In the genomic region with DNA sequence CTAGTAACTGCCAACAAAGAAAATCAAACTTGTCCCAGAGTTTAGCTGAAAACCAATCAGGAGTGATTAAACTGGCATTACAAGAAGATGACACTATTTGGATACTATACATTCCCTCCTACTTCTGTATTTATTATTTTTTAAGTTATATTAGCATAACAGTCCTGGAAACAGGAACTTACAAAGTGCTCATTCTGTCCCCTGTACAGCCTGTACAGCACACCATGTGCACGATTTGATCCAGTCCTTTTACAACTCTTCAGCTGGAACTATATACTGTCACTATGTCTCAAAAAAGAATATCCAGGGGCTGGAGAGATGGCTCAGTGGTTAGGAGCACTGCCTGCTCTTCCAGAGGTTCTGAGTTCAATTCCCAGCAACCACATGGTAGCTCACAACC, we compare ENCODE assay signal across 28 mouse cellular contexts. TPM values are rescaled to one million over a fixed set of nuclear protein-coding genes. Genes with fewer than 3 reads are reported as not detected.
DNase-seq lines count a peak whose midpoint lies in the region; ATAC-seq and TF ChIP-seq lines count a peak whose summit lies in the region.
"Had no signal": no experiment of that assay in that cellular context is flagged by ENCODE, and none has a peak within 500 bp of the region (broad histone marks: within the 10 kb centered on the region; RNA-seq: fewer than 3 reads in every experiment).

No protein-coding gene starts in this region.

- TF ChIP-seq CTCF in liver, postnatal 0 days (IDR thresholded peaks at IDR 0.05; ENCODE audit: low read depth), result no peak
- no peak for TF ChIP-seq CTCF in MEL (IDR thresholded peaks at IDR 0.05 in 2 of 3, conservative IDR thresholded peaks at IDR 0.05 in 1 of 3; ENCODE audit: control insufficient read depth in 1 of 3, insufficient read depth in 1 of 3, low read depth in 2 of 3, low read length in 3 of 3, poor library complexity in 1 of 3, severe bottlenecking in 1 of 3)

- no peaks in the 10 kb centered on the region for H3K9me3 ChIP-seq in liver, postnatal 0 days (ENCODE audit: low read length)
- H3K9me3 ChIP-seq in liver, embryonic 11.5 days (ENCODE audit: control insufficient read depth, low read length), result no peaks in the 10 kb centered on the region
- H3K9me3 ChIP-seq in MEL (replicated peaks; ENCODE audit: insufficient read depth, low read length), result no peaks in the 10 kb centered on the region
- no peaks in the 10 kb centered on the region for H3K9me3 ChIP-seq in hindbrain, embryonic 10.5 days
- H3K9me3 ChIP-seq: embryonic facial prominence, embryonic 10.5 days; embryonic facial prominence, embryonic 13.5 days; forebrain, embryonic 12.5 days; forebrain, embryonic 15.5 days; heart, embryonic 10.5 days; heart, embryonic 13.5 days; hindbrain, embryonic 12.5 days; hindbrain, embryonic 15.5 days had no signal

- no peak overlapping the region for H3K27ac ChIP-seq in liver, postnatal 0 days (ENCODE audit: low read depth)
- no peak overlapping the region for H3K27ac ChIP-seq in liver, embryonic 11.5 days (ENCODE audit: low read depth, low read length)
- no peak overlapping the region for H3K27ac ChIP-seq in MEL (ENCODE audit: control insufficient read depth, low read depth, low read length)
- H3K27ac ChIP-seq in hindbrain, embryonic 10.5 days, result no peak overlapping the region
- H3K27ac ChIP-seq: embryonic facial prominence, embryonic 10.5 days; embryonic facial prominence, embryonic 13.5 days; forebrain, embryonic 12.5 days; forebrain, embryonic 15.5 days; heart, adult 2 months; heart, embryonic 10.5 days; heart, embryonic 13.5 days; hindbrain, embryonic 12.5 days; hindbrain, embryonic 15.5 days had no signal

- no peak for TF ChIP-seq POLR2A in MEL (IDR thresholded peaks at IDR 0.05; ENCODE audit: control insufficient read depth in 1 of 2, insufficient read depth in 1 of 2, low read depth in 1 of 2, low read length in 2 of 2, poor library complexity in 1 of 2)

- no peak overlapping the region for H3K4me2 ChIP-seq in liver, postnatal 0 days (ENCODE audit: low read depth, low read length)
- H3K4me2 ChIP-seq in liver, embryonic 11.5 days, result no peak overlapping the region
- H3K4me2 ChIP-seq: embryonic facial prominence, embryonic 13.5 days; forebrain, embryonic 12.5 days; forebrain, embryonic 15.5 days; heart, embryonic 13.5 days; hindbrain, embryonic 12.5 days; hindbrain, embryonic 15.5 days had no signal

- H3K9ac ChIP-seq in liver, postnatal 0 days (replicated peaks), result no peak overlapping the region
- no peak overlapping the region for H3K9ac ChIP-seq in liver, embryonic 11.5 days (ENCODE audit: low read depth, low read length)
- no peak overlapping the region for H3K9ac ChIP-seq in MEL (ENCODE audit: control insufficient read depth, low read depth, low read length, poor library complexity, severe bottlenecking)
- H3K9ac ChIP-seq: embryonic facial prominence, embryonic 13.5 days; forebrain, embryonic 12.5 days; forebrain, embryonic 15.5 days; heart, embryonic 13.5 days; hindbrain, embryonic 12.5 days; hindbrain, embryonic 15.5 days had no signal

- no peak for ATAC-seq in liver, postnatal 0 days
- ATAC-seq in liver, embryonic 11.5 days (replicated peaks; ENCODE audit: low FRiP score), result no peak
- ATAC-seq in megakaryocyte progenitor cell, adult 5-6 weeks (replicated peaks; ENCODE audit: poor library complexity), result 0 out of 2 replicates have a peak, but pooled peaks have one; percentile 29
- no peak for ATAC-seq in activated CD4-positive, CD25-positive, alpha-beta regulatory T cell, adult 4 months
- ATAC-seq: CD4-positive, CD25-positive, alpha-beta regulatory T cell, adult 4 months; forebrain, embryonic 15.5 days had no signal

- 38% methylated on average over 1 of the region's 1 CpGs for WGBS in liver, postnatal 0 days (ENCODE audit: insufficient replicate concordance)
- 66% methylated on average over 1 of the region's 1 CpGs for WGBS in liver, embryonic 11.5 days
- 84% methylated on average over 1 of the region's 1 CpGs for WGBS in hindbrain, embryonic 10.5 days

- H3K79me2 ChIP-seq in MEL (ENCODE audit: control insufficient read depth, insufficient read depth, low read length, poor library complexity), result peaks cover 60% of the 10 kb centered on the region

- no peak for TF ChIP-seq RAD21 in MEL (IDR thresholded peaks at IDR 0.05; ENCODE audit: low read depth, low read length)

- no peaks in the 10 kb centered on the region for H3K27me3 ChIP-seq in liver, postnatal 0 days (ENCODE audit: insufficient read depth, low read length)
- H3K27me3 ChIP-seq in liver, embryonic 11.5 days (replicated peaks; ENCODE audit: control insufficient read depth, insufficient read depth, low read length), result no peaks in the 10 kb centered on the region
- no peaks in the 10 kb centered on the region for H3K27me3 ChIP-seq in MEL (ENCODE audit: control insufficient read depth in 1 of 2, insufficient read depth in 2 of 2, low read length in 2 of 2)
- no peaks in the 10 kb centered on the region for H3K27me3 ChIP-seq in hindbrain, embryonic 10.5 days (ENCODE audit: insufficient read depth, poor library complexity, severe bottlenecking)
- H3K27me3 ChIP-seq: embryonic facial prominence, embryonic 13.5 days; forebrain, embryonic 12.5 days; forebrain, embryonic 15.5 days; heart, embryonic 13.5 days; hindbrain, embryonic 12.5 days; hindbrain, embryonic 15.5 days had no signal

- no peak for DNase-seq in liver, postnatal 0 days
- DNase-seq in liver, embryonic 11.5 days (ENCODE audit: low spot score), result no peak
- peak; percentile 37 for DNase-seq in MEL (ENCODE audit: low read depth, low spot score)
- no peak for DNase-seq in hindbrain, embryonic 10.5 days (ENCODE audit: low spot score)
- no peak for DNase-seq in spleen, postnatal 10 days (ENCODE audit: low spot score in 2 of 2)
- DNase-seq: adrenal gland, adult 8-10 months; adrenal gland, postnatal 25 days; cerebellum, adult 11-12 months; cerebellum, adult 8-10 months; cerebellum, postnatal 10 days; cerebellum, postnatal 36 days; embryo, embryonic 11 days; gastrocnemius, postnatal 36 days; heart, adult 2 months; heart, postnatal 14 days; heart, postnatal 4 days had no signal

- H3K4me3 ChIP-seq in liver, postnatal 0 days (ENCODE audit: low read depth, low read length), result no peak overlapping the region
- no peak overlapping the region for H3K4me3 ChIP-seq in liver, embryonic 11.5 days (ENCODE audit: low read depth, low read length)
- no peak overlapping the region for H3K4me3 ChIP-seq in MEL (ENCODE audit: control insufficient read depth in 1 of 2, insufficient read depth in 1 of 2, low read depth in 2 of 2, low read length in 2 of 2)
- H3K4me3 ChIP-seq in hindbrain, embryonic 10.5 days, result no peak overlapping the region
- H3K4me3 ChIP-seq: embryonic facial prominence, embryonic 10.5 days; embryonic facial prominence, embryonic 13.5 days; erythroblast, embryonic 14.5 days; forebrain, embryonic 12.5 days; forebrain, embryonic 15.5 days; heart, adult 2 months; heart, embryonic 10.5 days; heart, embryonic 13.5 days; hindbrain, embryonic 12.5 days; hindbrain, embryonic 15.5 days had no signal

- H3K36me3 ChIP-seq in liver, postnatal 0 days (replicated peaks; ENCODE audit: insufficient read depth, low read length), result 0 out of 2 replicates have a peak, but pooled peaks cover 4% of the 10 kb centered on the region
- H3K36me3 ChIP-seq in liver, embryonic 11.5 days (ENCODE audit: control insufficient read depth, insufficient read depth, low read length), result peaks cover 5% of the 10 kb centered on the region; the same call in 1 of the 2 replicates
- H3K36me3 ChIP-seq in MEL (ENCODE audit: control insufficient read depth in 1 of 2, insufficient read depth in 2 of 2, low read length in 2 of 2), result peaks cover 6 to 11% of the 10 kb centered on the region in 2 experiments
- peaks cover 24% of the 10 kb centered on the region for H3K36me3 ChIP-seq in hindbrain, embryonic 10.5 days

- peak; percentile 60; the same call in 1 of the 2 replicates for TF ChIP-seq EP300 in liver, postnatal 0 days (IDR thresholded peaks at IDR 0.05; ENCODE audit: low read depth)
- no peak for TF ChIP-seq EP300 in MEL (IDR thresholded peaks at IDR 0.05; ENCODE audit: low read depth in 1 of 2, low read length in 2 of 2)

- H3K4me1 ChIP-seq in liver, postnatal 0 days (ENCODE audit: insufficient read depth), result no peaks in the 10 kb centered on the region
- H3K4me1 ChIP-seq in liver, embryonic 11.5 days (replicated peaks; ENCODE audit: control insufficient read depth, insufficient read depth, low read length), result no peaks in the 10 kb centered on the region
- H3K4me1 ChIP-seq in MEL (ENCODE audit: control insufficient read depth in 1 of 2, insufficient read depth in 2 of 2, low read length in 2 of 2), result peaks cover 0 to 2% of the 10 kb centered on the region in 2 experiments; a peak in 1 of 4 replicates
- peaks cover 13% of the 10 kb centered on the region for H3K4me1 ChIP-seq in hindbrain, embryonic 10.5 days (replicated peaks)
- H3K4me1 ChIP-seq: heart, embryonic 10.5 days had no signal

TF ChIP-seq in MEL, 35 proteins besides CTCF, POLR2A, EP300 and RAD21 (continues in another document):
- no peak for TF ChIP-seq HCFC1 (IDR thresholded peaks at IDR 0.05; ENCODE audit: low read depth, low read length)
- TF ChIP-seq SIN3A (IDR thresholded peaks at IDR 0.05; ENCODE audit: low read length), result no peak
- no peak for TF ChIP-seq CHD1 (IDR thresholded peaks at IDR 0.05; ENCODE audit: low read depth, low read length)

RNA-seq across cellular contexts. Expression of gene Ncoa5, which starts 7.5 kb away (rescaled TPM):
- polyA plus RNA-seq in liver, postnatal 0 days (2015; fragmentation: Nextera tagmentation; extraction: Ambion mirVana), result 7.5 and 8.1 TPM in 2 replicates
- 45.0 and 45.9 TPM in 2 replicates for polyA plus RNA-seq in liver, embryonic 11.5 days (2014; fragmentation: Nextera tagmentation; extraction: Ambion mirVana)
- total RNA-seq in MEL (2012; rRNA removed), result 35.1 and 35.8 TPM in 2 replicates
- 10 to 100 TPM; 61.0 to 76.6 TPM for polyA plus RNA-seq in MEL (2012; ENCODE audit: insufficient read depth in 1 of 2, insufficient read length in 2 of 2, low read depth in 1 of 2, low replicate concordance in 2 of 2, missing spikeins in 1 of 2)
- 17.0 and 19.8 TPM in 2 replicates for total RNA-seq in megakaryocyte progenitor cell, adult 5-6 weeks (2015)
- total RNA-seq in megakaryocyte progenitor cell, adult 5-6 weeks (2017), result 31.2 and 40.9 TPM in 2 replicates
- 101 and 102 TPM in 2 replicates for polyA plus RNA-seq in hindbrain, embryonic 10.5 days (2016; fragmentation: Nextera tagmentation; extraction: Ambion mirVana)
- polyA plus RNA-seq in activated CD4-positive, CD25-positive, alpha-beta regulatory T cell, adult 4 months (2017; shearing (Covaris generic)), result 10 to 100 TPM; 21.6 to 34.8 TPM

RNA-seq across cellular contexts. Expression of gene Cd40, which starts 28.3 kb away (rescaled TPM):
- 3.6 and 4.5 TPM in 2 replicates for polyA plus RNA-seq in liver, postnatal 0 days (2015; fragmentation: Nextera tagmentation; extraction: Ambion mirVana)
- 5.5 and 7.7 TPM in 2 replicates for polyA plus RNA-seq in liver, embryonic 11.5 days (2014; fragmentation: Nextera tagmentation; extraction: Ambion mirVana)
- not detected in 2 replicates for total RNA-seq in MEL (2012; rRNA removed)
- polyA plus RNA-seq in MEL (2012; ENCODE audit: insufficient read depth in 1 of 2, insufficient read length in 2 of 2, low read depth in 1 of 2, low replicate concordance in 2 of 2, missing spikeins in 1 of 2), result under 1 TPM in 1 of 2 experiments, not detected in 1; 0.08 TPM
- 0.84 TPM in 1 of 2 replicates, not detected in the other for total RNA-seq in megakaryocyte progenitor cell, adult 5-6 weeks (2015)
- 0.92 TPM in 1 of 2 replicates, not detected in the other for total RNA-seq in megakaryocyte progenitor cell, adult 5-6 weeks (2017)
- polyA plus RNA-seq in hindbrain, embryonic 10.5 days (2016; fragmentation: Nextera tagmentation; extraction: Ambion mirVana), result 7.2 and 8.1 TPM in 2 replicates
- 1 to 10 TPM; 1.2 to 1.7 TPM for polyA plus RNA-seq in activated CD4-positive, CD25-positive, alpha-beta regulatory T cell, adult 4 months (2017; shearing (Covaris generic))
